Mouse (Mus musculus): ENCODE results near the gene Alg14. TPM values are rescaled to one million over a fixed set of nuclear protein-coding genes. Genes with fewer than 3 reads are reported as not detected.

Alg14 gene
- total and polyA plus RNA-seq, 3 experiments = 3.2 to 20.1 TPM; not detected in 1

DNA sequence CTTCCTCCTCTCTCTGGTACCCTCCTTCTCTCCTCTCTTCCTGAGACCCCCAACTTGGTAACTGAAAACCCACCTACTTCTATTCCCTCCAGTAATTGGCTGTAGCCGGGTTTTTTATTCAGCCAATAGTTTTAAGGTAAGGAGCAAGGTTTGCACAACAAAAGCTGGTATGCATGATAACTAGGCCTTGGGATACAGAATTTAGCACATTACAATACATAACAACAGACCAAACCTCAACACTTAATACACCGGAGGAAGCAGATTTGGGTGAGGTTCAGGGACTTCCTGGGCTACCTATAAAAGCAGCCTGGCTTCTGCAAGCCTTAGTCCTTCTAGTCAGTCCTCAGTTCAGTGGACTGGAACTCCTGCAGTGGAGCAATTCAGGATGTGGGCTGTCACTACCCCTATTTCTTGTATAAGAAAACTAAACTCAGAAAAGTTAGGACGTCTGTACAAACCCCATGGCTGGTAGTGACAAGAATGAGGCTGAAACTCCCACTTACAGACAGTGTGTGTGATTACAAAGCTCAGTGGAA, 96.0 kb downstream of the Alg14 start:
- Histone ChIP-seq H3K27ac (ENCODE audit: control insufficient read depth, low read depth, low read length) (no peak overlapping the region), H3K27me3 (ENCODE audit: control insufficient read depth in 1 of 2, insufficient read depth in 2 of 2, low read length in 2 of 2) (no peaks in the 10 kb centered on the region; a peak in 1 of 4 replicates), H3K79me2 (ENCODE audit: control insufficient read depth, insufficient read depth, low read length, poor library complexity) (no peaks in the 10 kb centered on the region), H3K36me3 (ENCODE audit: control insufficient read depth in 1 of 2, insufficient read depth in 2 of 2, low read length in 2 of 2) (no peaks in the 10 kb centered on the region), H3K9ac (ENCODE audit: control insufficient read depth, low read depth, low read length, poor library complexity, severe bottlenecking) (no peak overlapping the region), H3K9me3 (replicated peaks; ENCODE audit: insufficient read depth, low read length) (no peaks in the 10 kb centered on the region), H3K4me3 (ENCODE audit: control insufficient read depth in 1 of 2, insufficient read depth in 1 of 2, low read depth in 2 of 2, low read length in 2 of 2) (no peak overlapping the region), H3K4me1 (ENCODE audit: control insufficient read depth in 1 of 2, insufficient read depth in 2 of 2, low read length in 2 of 2) (no peaks in the 10 kb centered on the region)
- no peak for DNase-seq (ENCODE audit: low read depth, low spot score)
- no peak for TF ChIP-seq UBTF (IDR thresholded peaks at IDR 0.05; ENCODE audit: borderline replicate concordance, insufficient read depth, low read depth, low read length)

GRCm38 (mm10) chr3:121389366-121389765, 97.8 kb downstream of the Alg14 start:
- Histone ChIP-seq H3K27me3 (ENCODE audit: control insufficient read depth in 1 of 2, insufficient read depth in 2 of 2, low read length in 2 of 2) (no peaks in the 10 kb centered on the region), H3K36me3 (ENCODE audit: control insufficient read depth in 1 of 2, insufficient read depth in 2 of 2, low read length in 2 of 2) (no peaks in the 10 kb centered on the region), H3K4me1 (ENCODE audit: control insufficient read depth in 1 of 2, insufficient read depth in 2 of 2, low read length in 2 of 2) (no peaks in the 10 kb centered on the region), H3K4me3 (ENCODE audit: control insufficient read depth in 1 of 2, insufficient read depth in 1 of 2, low read depth in 2 of 2, low read length in 2 of 2) (no peak overlapping the region), H3K79me2 (ENCODE audit: control insufficient read depth, insufficient read depth, low read length, poor library complexity) (no peaks in the 10 kb centered on the region), H3K9ac (ENCODE audit: control insufficient read depth, low read depth, low read length, poor library complexity, severe bottlenecking) (no peak overlapping the region), H3K9me3 (replicated peaks; ENCODE audit: insufficient read depth, low read length) (no peaks in the 10 kb centered on the region), H3K27ac (ENCODE audit: control insufficient read depth, low read depth, low read length) (no peak overlapping the region)
- no peak for TF ChIP-seq BHLHE40 (IDR thresholded peaks at IDR 0.05; ENCODE audit: borderline replicate concordance, low read depth, low read length)
- TF ChIP-seq USF2 (IDR thresholded peaks at IDR 0.05; ENCODE audit: borderline replicate concordance in 1 of 2, insufficient read depth in 1 of 2, low read depth in 1 of 2, low read length in 2 of 2) = no peak
- TF ChIP-seq MYC (IDR thresholded peaks at IDR 0.05; ENCODE audit: low read depth, low read length) = no peak
- TF ChIP-seq TCF12 (IDR thresholded peaks at IDR 0.05; ENCODE audit: low read depth, low read length) = 0 out of 2 replicates have a peak, but pooled peaks have one; percentile 15
- no peak for TF ChIP-seq JUND (IDR thresholded peaks at IDR 0.05; ENCODE audit: low read depth, low read length)
- TF ChIP-seq POLR2AphosphoS5 (IDR thresholded peaks at IDR 0.05; ENCODE audit: borderline replicate concordance, low read depth, low read length) = no peak
- TF ChIP-seq SIN3A (IDR thresholded peaks at IDR 0.05; ENCODE audit: low read length) = no peak
- TF ChIP-seq RAD21 (IDR thresholded peaks at IDR 0.05; ENCODE audit: low read depth, low read length) = no peak
- TF ChIP-seq EP300 (IDR thresholded peaks at IDR 0.05; ENCODE audit: low read depth in 1 of 2, low read length in 2 of 2) = peak; percentile 13 to 24; a peak in 1 of 4 replicates
- no peak for TF ChIP-seq ZNF384 (IDR thresholded peaks at IDR 0.05; ENCODE audit: low read depth, low read length)
- no peak for TF ChIP-seq ZKSCAN1 (IDR thresholded peaks at IDR 0.05; ENCODE audit: low read depth, low read length)
- no peak for TF ChIP-seq CTCF (IDR thresholded peaks at IDR 0.05 in 2 of 3, conservative IDR thresholded peaks at IDR 0.05 in 1 of 3; ENCODE audit: control insufficient read depth in 1 of 3, insufficient read depth in 1 of 3, low read depth in 2 of 3, low read length in 3 of 3, poor library complexity in 1 of 3, severe bottlenecking in 1 of 3)
- TF ChIP-seq MAZ (IDR thresholded peaks at IDR 0.05; ENCODE audit: low read depth, low read length) = no peak
- no peak for TF ChIP-seq MXI1 (IDR thresholded peaks at IDR 0.05; ENCODE audit: low read depth, low read length)
- DNase-seq (ENCODE audit: low read depth, low spot score) = no peak
